Mouse (Mus musculus) spleen, embryonic (tissue): ENCODE measurements at regions not wholly inside any gene's neighbourhood (a gene's known extent, or its start where the extent isn't known, plus 50 kb on each side); places are given as distances from the start of the nearest gene placed in this dataset.

Experiments
- CTCF ChIA-PET: fragments of 350-600 bp; sonication (Branson Sonifier 250); formaldehyde crosslinking; loops from one replicate; lab custom pipeline; 2022; lab: Charles Lee

DNA sequence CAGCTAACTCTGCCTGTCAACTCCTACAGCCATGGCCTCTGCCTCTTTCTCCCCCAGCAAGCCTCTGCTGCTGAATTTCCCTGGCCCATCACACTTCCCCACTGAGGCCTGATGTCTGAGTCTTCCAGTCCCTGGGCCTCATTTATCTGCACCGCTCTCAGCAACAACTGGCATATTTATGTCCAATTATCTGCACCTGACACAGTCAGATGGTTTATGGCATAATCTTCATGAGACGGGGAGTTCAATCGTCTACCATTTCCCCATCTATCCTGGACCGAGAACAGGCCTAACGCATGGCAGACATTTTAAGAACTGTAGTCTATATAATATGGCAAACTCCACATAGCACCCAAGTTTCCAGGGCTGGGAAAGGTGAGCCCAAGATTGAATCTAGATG lies 1512.8 kb upstream of the Gm6569 start:
- CTCF ChIA-PET, result no interaction called here

DNA sequence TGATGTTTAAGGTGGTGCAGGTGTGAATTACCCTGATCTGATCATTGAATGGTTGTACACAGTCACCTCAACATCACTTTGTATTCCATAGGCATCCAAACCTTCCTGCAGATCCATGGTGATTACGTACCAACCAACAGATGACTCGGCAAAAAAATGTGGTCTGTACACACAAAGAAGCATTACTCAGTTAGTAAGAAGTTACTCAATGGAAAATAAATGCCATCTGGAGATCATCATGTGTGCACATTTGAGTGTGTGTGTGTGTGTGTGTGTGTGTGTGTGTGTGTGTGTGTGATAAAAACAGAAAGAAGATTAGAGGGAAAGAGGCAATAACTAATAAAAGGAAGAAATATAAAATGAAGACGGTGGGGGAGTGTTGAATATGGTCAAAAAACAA lies 1512.2 kb upstream of the Gm6569 start:
- CTCF ChIA-PET, result no interaction called here

DNA sequence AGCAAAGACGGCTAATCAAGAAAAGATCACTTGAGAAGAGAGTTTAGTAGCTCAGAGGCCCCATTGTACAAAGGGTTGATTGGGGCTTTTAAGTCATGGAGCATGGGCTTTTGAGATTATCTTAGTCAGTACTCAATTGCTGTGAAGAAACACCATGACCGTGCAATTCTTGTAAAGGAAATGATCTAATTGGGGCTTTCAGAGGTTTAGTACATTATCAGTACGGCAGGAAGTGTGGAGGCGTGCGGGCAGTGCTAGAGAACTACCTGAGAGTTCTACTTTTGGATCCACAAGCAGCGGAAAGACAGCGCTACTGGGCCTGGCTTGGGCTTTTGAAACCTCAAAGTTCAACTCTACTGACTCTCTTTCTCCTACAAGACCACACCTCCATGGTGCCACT lies 1511.2 kb upstream of the Gm6569 start:
- CTCF ChIA-PET, result no interaction called here

DNA sequence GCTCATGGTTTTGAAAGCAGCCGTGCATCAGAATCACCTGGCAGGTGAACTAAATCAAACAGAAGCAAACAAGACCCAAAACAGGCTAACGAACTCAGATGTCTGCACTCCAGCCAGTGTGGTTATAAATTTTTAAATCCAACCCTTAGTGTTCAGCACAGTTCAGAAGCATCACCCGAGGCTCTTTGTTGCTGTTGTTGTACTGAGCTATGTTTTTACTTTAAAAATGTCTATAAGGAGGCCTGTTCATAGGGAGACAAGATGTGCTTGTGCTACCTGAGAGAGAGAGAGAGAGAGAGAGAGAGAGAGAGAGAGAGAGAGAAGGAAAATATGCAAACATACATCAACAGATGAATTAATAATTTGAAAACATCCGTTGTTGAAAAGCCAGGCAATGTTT lies 1503.1 kb upstream of the Gm6569 start:
- CTCF ChIA-PET, result interaction anchor here (0.7 kb wide), 1 partner anchor 680 kb away, joined by 5 read pairs; no protein-coding TSS in a partner anchor

DNA sequence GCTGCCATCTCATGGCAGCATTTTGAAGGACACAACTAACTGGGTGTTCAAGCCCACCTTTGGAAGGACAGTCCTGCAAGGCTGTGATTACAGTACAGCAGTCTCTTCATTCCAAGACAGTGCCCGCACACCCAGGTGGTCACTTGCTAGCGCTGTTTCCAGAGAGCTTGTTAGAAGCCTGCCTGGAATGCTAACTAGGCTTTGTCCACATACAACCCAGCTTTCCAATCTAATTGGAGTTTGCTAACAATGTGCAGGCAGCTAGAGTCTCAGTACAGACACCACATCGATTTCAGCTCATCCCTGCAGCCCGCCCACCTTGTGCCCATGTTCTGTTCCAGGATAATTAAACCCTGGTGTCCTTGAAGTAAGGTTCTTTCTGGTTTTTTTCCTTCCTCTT lies 1499.9 kb upstream of the Gm6569 start:
- CTCF ChIA-PET, result no interaction called here

DNA sequence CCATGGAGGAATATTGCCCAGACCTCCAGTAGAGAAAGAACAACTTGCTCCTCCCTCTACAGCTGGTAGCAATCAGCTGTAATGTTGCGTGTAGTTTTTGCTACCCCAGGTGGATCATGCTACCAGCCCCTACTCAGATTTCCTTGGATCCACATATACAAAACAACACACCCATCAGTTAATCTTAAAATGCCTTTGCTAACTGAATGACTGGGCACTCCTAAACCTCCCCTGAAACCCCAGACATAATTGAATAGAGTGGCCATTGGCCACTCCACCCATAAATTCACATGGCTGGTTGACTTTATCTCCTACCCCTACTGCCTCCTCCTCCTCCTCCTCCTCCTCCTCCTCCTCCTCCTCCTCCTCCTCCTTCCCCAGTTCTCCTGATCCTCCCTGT lies 1494.7 kb upstream of the Gm6569 start:
- CTCF ChIA-PET, result no interaction called here

DNA sequence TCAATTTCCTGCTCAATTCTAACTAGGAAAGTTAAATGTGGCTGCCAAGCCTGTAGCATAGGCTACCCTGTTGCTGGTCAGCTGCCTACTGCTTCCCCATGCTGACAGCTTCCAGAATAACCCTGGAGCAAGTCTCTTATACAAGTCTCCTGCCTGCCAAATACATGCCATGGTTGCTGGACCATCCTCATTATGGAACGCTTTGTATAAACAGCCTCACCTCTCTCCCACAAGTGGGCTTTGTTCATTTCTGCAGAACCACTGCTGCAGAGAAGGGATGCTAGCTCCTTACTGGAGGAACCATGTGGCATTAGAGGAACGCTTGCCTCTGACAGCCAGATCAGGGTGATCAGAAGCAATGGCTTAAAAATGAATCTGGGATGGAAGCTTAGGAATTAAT lies 1492.4 kb upstream of the Gm6569 start:
- CTCF ChIA-PET, result no interaction called here

DNA sequence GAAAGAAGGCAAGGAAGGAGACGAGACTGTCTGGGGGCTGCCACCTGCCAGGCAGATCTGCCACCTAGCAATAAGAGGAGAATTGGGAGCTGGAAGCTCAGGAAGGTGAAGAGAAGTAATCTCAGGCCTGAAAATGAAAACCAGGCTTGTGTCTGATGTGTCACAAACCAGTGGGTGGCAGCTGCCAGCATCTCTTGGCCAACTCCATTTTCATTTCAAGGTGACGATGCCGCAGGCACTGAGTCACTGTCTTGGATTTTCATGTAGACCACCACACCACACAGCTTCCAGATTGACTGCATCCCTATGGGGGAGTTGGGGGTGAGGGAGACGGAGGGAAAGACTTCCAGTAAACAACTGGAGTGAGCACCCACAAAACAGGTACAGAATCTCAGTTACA lies 1491.9 kb upstream of the Gm6569 start:
- CTCF ChIA-PET, result no interaction called here

DNA sequence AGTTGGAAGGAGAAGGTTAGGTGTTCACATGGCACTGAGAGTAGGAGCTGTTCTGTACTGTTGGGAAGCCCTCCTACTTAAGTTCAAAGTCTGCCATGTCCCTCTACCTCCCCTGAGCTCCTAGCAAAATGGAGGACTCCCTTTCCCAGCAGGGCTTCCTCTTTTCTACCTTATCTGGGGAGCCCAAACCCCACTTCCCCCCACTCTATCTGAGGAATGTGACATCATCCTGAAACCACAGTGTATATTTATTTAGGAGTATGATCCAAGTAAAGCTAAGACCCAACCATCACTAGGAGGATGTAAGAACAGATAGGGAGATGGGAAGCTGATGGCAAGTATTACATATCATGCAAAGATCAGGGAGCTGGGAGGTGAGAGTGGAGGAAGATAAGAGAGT lies 1490.6 kb upstream of the Gm6569 start:
- CTCF ChIA-PET, result interaction anchor here (1.0 kb wide), 1 partner anchor 9 kb away, joined by 3 read pairs; no protein-coding TSS in a partner anchor

DNA sequence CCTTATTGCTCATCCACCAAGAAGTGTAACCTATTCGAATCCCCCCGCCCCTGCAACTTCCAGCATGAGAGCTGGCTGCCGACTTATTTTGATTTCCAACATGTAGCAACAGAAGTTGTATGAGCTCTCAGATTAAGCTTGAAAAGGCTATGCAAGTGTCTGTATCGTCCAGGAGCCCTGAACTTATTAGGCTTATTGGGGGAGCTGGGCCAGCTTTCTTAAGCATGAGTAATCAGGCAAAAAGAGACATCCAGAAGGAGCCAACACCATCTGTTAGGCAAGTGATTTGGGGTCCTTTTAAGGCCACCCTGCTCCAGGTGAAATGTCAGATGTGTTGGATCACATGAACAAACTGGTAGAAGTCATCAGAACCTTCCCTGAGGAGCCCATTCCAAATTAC lies 1481.0 kb upstream of the Gm6569 start:
- CTCF ChIA-PET, result interaction anchor here (1.0 kb wide), 1 partner anchor 9 kb away, joined by 3 read pairs; no protein-coding TSS in a partner anchor

DNA sequence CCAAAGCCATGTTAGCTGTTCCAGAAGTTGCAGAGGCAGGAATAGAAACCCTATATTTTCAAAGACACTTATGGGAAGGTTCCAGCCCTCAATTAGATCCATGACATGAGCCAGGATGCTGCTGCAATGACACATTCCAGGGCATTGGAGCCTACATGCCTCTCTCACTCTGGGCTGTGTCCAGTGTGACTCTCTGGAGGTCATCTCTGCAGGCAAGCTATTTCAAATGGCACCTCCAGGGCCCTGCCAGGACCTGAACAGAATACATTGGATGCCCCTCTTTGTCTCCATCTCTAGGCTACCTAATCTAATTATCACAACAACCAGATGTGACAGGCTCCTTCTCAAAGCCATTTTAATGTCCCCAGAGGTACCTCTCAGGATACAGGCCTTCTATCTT lies 1478.7 kb upstream of the Gm6569 start:
- CTCF ChIA-PET, result interaction anchor here (0.7 kb wide), 1 partner anchor 45 kb away, joined by 13 read pairs; no protein-coding TSS in a partner anchor

DNA sequence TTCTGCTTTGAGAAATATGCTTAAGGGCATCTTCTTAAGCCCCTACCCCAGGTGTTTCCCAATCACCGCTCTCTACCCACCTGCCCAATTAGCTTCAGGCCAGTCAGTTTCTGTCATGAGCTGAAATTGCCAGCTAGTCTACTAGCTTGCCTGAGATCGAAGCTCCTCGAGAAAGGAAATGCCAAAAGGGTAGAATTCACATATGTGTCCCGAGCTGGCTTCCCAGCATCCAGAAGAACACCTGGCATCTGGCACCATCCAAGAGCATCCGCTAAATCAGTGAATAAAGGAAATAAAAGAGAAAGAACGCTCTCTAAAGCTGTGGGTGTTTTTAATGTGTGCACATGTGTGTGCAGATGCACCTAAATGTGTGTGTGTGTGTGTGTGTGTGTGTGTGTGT lies 1474.7 kb upstream of the Gm6569 start:
- CTCF ChIA-PET, result no interaction called here

DNA sequence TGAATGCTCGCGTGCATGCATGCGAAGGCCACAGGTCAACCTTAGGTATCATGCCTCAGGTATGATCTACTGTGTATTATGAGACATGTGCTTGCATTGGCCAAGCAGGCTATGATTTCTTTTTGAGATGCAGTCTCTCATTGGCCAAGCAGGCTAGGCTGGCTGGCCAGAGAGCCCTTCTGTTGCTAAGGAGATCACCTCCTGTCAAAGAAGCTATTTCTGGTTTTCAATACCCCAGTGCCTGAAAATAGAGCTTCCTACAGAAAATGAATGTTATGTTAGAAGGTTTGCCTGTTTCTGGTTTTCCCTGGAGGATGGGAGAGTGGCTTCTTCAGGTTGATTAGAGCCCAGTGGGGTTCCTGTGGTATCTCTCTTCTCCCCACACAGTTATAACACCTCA lies 1474.3 kb upstream of the Gm6569 start:
- CTCF ChIA-PET, result no interaction called here

DNA sequence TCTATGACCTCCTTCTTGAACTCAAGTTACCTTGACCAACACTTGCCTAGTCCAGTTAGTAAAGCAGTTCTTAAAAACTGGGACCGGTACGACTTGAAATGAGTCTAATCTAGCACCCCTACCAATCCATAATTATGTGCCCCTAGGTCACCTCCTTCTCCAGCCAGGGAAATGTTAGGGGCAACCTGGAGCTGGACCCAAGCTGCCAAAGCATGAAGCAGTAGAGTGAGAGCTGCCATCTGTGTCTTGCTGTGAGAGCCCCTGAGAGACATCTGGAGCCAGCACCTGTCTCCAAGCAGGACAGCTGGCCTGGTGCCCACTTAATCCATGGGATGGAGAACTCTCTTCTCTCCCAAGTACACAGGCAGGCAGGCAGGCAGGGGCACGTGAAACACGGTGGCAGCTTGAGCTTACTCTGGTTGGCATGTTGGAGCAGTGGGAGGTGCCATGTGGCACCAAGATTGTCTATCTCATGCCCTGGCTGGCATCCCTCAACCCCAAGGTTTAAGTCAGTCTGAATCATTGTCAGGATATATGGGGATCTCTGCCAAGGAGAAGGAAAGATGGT lies 1473.8 kb upstream of the Gm6569 start:
- CTCF ChIA-PET, result no interaction called here

DNA sequence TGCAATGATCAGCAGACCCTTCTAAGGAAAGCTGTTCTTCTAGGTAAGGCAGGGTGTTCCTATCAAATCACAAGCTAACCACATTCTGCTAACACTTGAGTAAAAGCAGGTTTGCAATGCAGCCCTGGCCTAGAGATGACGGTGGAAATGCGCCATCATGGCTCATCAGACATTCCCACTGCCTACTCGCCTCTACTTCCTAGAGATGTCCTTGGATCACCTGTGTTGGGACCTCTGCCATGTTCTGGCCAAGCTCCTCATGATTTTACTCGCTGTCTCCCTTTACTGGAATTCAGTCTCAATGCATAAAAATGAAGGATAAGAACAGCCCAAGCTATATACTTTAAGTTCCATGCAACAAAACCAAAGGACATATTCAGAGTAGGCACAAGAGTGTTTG lies 1461.3 kb upstream of the Gm6569 start:
- CTCF ChIA-PET, result no interaction called here

DNA sequence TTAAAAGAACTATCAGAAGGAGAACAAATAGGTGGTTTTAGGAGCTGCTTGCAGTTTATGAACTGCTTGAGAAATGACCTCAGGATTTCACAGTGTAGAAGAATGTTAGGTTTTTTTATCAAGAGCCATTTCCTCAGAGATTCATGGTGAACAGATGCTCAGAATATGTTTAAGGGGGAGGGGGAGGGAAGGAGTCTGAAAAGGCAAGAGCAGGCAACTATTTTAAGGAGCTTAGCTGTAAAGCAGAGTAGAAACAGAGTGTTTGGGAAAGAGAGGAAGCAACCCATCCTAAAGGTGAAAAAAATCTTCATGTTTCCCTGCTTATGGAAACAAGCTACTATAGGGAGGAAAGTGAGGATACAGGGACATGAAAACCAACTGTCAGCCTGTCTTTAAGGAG lies 1457.2 kb upstream of the Gm6569 start:
- CTCF ChIA-PET, result no interaction called here

DNA sequence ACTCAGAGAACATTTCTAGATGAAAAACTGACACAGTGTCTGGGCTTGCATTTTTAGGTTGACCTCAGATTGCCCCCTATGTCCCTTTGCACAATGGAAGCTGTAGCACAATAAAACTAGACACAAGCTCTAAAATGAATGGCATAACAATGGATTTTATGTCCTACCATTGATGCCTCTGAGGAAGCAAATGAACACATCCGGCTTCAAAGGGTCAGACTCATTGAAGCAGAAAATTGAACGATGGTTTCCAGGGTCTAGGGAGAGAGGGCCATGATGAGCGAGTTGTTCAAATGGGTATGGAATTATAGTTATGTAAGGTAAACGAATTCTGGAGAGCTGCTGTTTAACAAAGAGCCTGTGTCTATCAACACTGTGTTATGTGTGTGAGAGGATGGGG lies 1455.1 kb upstream of the Gm6569 start:
- CTCF ChIA-PET, result no interaction called here

DNA sequence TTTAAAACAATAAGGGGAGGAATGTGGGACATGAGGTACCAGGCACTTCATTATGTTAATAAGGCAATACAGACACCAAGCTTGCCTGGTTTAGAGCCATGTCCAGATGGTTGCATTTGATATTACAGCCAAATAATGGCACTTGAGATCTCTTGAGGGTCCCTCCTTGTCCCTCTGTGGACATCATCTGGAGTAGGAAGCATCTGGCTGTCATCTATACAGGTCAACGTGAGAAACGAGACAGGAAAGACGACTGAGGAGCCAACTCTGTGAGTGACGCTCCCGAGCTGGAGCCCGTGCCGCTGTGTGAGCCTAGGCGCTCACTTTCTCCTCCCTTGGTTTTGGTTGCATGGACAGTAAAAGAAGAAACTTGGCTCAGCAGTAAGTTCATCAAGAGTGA lies 1453.2 kb upstream of the Gm6569 start:
- CTCF ChIA-PET, result no interaction called here

DNA sequence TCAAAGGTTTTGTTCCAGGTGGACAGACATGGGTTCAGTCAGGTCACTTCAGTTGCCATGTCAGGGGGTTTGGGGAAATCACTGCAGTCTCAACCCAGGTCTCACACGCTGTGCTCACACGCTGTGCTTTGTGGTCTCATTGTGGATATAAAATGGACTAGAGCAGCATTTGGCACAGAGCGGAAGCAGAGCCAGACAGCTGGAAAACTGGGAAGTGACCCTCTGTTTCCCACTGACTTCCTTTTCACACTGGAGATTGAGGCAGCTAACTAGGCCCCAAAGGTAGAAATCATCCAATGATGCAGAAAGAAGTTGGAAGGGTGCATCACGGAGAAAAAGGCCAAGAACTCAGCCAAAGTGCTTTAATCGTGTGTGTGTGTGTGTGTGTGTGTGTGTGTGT lies 1452.6 kb upstream of the Gm6569 start:
- CTCF ChIA-PET, result no interaction called here

DNA sequence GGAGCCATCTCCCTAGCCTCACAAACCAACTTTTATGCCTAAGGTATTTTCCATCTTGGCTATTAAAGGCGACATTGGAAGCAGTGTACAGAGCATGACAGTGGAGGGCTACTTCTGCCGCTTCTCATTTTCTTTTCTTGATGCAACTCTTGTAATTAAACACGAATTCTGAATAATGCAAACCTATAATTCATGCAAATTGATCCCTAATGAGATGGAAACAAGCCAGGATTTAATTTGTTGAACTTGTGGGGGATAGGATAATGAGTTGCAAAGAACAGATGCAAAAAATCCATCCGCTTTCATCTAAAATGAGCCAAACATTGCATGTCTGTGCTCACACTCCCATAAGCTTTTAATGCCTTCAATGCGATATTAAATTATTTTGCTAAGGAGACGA lies 1451.8 kb upstream of the Gm6569 start:
- CTCF ChIA-PET, result no interaction called here

DNA sequence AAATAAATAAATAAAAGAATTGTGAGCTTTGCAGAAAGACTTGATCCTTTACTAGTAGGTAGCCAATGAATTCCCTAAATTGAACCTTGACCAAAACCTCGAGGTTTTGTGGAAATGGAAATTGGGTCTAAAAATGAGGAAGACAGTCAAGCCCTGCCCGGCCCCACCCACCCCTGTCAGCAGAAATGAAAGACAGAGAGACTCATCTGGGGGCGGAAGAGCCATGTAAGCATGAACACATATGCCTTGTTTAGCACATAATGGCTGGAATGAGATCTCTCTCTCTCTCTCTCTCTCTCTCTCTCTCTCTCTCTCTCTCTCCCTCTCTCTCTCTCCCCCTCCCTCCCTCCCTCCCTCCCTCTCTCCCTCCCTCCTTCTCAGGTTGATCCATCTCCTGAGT lies 1451.3 kb upstream of the Gm6569 start:
- CTCF ChIA-PET, result no interaction called here

DNA sequence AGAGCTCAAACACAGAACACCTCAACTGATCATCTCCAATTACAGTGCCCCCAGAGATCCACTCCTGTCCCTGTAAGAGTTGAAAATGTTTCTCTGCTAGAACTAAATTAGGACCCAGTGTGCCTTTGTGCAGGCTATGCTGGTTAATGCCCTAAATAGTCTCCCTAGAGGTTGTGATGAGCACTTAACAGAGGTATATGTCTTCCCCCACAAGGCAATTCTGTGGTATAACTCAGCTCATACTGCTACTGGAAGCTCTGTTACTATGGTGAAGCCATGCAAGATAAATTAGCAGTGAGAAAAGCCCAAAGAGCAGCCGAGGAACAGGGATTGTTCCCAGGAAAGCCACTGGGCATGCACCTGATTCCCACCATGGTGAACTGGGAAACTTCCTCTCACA lies 1450.9 kb upstream of the Gm6569 start:
- CTCF ChIA-PET, result no interaction called here

DNA sequence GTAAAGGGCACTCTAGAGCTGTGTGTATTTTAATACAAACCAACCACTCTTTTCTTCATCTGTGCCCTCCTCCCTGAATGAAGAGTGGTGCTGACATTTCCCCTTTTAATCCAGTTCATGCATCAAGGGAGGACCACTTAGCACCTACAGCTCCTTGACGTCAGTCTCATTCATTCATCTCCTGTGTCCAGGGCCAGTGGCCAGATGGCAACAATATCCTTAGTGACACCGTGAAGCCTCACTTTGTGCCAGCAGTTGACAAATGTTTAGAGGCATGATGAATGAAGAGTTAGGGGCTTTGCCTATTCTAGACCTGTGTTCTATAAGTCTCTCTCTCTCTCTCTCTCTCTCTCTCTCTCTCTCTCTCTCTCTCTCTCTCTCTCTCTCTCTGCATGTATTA lies 1441.1 kb upstream of the Gm6569 start:
- CTCF ChIA-PET, result no interaction called here

DNA sequence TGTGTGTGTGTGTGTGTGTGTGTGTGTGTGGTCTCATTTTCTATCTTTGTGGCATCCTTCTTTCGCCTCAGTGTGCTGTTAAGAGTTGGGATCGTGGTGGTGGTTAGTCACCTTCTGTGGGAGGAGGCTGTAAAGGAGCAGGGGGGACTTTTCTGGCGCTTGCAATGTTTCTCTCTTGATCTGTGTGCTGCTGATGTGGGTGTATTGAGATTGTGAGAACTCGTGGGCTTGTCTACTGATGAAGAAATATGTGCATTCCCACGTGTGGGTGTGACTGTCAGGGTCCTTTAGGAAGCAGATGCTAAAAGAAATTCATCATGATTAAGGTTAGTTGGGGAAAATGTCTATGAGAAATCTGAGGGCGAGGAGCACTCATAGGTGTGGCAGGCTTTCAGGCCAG lies 1422.4 kb upstream of the Gm6569 start:
- CTCF ChIA-PET, result no interaction called here
